Mouse (Mus musculus) macrophage (primary cell): ENCODE data around the gene Fsip1. TPM values are rescaled to one million over a fixed set of nuclear protein-coding genes. Genes with fewer than 3 reads are reported as not detected.

ENCODE experiments used
- H3K27ac ChIP-seq: fragments of 350-480 bp; formaldehyde crosslinking; 2 replicates; pipeline ENCODE4 v1.9.0; 2021
- H3K36me3 ChIP-seq: fragments of 350-480 bp; formaldehyde crosslinking; 2 replicates; pipeline ENCODE4 v1.9.0; 2021; ENCODE audit errors: inconsistent target
- H3K4me3 ChIP-seq: fragments of 350-480 bp; formaldehyde crosslinking; 2 replicates; pipeline ENCODE4 v1.9.0; 2021; ENCODE audit errors: inconsistent target
- H3K79me2 ChIP-seq: fragments of 350-480 bp; formaldehyde crosslinking; 2 replicates; pipeline ENCODE4 v1.9.0; 2021; ENCODE audit errors: inconsistent target
- WGBS: methylation state at CpG from one replicate; pipeline ENCODE4 v1.1.7; 2026; ENCODE audit warnings: inconsistent platforms; ENCODE audit not compliant: missing documents; 5-methylcytosine and 5-hydroxymethylcytosine counted together
- polyA plus RNA-seq: library from polyadenylated mRNA; stranded (reverse); fragments of 250-400 nt; gene quantifications from 3 replicates; pipeline ENCODE4 v1.2.4, GENCODE M21; 2018; ENCODE audit warnings: inconsistent platforms

Fsip1 gene
- polyA plus RNA-seq, 1 experiment from 2014 or later = 0.33 TPM

DNA sequence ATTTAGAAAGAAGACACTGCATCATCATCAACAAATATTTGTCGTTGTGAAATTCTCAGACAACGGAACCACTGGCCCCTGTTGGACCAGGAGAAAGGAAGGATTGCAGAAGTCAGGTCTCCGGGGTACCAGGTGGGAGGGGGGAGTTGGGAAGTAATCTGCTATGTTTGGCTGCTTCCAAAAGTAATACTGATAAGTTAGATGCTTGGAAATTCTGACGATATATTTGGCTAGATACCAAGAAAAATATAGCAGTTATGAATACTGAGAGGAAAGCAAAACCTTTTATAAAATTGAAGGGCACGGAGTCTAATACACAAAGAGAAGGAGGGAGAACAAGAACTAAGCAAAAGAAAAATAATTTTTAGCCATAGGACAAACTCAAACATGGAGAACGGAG lies 117.5 kb downstream of the Fsip1 start:
- Histone ChIP-seq H3K36me3 (no peaks in the 10 kb centered on the region), H3K4me3 (no peak overlapping the region), H3K79me2 (no peaks in the 10 kb centered on the region), H3K27ac (no peak overlapping the region)
- 91% methylated on average over 6 of the region's 6 CpGs for WGBS

- 73% methylated on average over 1 of the region's 2 CpGs for WGBS
- H3K4me3 ChIP-seq = no peak overlapping the region
- no peak overlapping the region for H3K27ac ChIP-seq
- no peaks in the 10 kb centered on the region for H3K79me2 ChIP-seq
- no peaks in the 10 kb centered on the region for H3K36me3 ChIP-seq
Measured at GRCm38 (mm10) chr2:118137776-118138175, 119.0 kb downstream of the Fsip1 start.

DNA sequence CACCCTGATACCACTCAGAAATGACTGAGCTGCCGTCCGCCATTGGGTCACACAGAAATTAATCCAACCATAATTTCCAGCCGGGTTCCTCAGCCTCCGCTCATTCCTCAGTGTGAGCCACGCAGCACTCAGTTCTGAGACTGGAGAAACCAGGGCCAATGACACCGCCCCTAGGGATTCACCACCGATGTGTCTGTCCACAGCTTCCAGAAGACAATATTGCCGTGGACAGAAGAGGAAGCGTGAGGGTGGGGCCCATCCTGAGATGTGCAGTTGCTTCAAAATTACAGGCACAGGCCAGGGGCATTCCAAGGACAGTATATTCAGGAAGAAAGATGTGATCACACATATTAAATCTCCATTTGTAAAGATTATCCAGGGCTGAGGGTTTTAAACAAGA lies 119.7 kb downstream of the Fsip1 start:
- Histone ChIP-seq H3K36me3 (no peaks in the 10 kb centered on the region), H3K4me3 (no peak overlapping the region), H3K79me2 (no peaks in the 10 kb centered on the region), H3K27ac (no peak overlapping the region)
- WGBS = 87% methylated on average over 9 of the region's 9 CpGs

DNA sequence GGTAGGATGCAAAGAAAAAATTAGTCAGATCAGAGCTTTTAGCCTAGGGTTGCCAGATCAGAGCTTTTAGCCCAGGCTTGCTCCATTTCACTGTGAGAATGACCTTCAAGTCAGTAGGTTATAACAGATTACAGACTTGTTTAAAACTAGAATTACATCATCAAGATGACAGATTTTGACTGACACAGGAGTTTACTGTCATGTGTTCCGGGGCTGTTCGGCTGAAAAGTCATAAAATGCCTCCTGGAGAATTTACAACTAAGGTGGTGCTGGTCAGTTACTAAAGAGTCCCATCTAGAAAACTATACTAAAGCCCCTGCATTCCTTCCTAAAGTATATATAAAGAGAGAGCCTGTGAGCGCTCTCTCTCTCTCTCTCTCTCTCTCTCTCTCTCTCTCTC lies 128.5 kb downstream of the Fsip1 start:
- H3K27ac ChIP-seq = no peak overlapping the region
- 46% methylated on average over 2 of the region's 3 CpGs for WGBS
- peaks cover 24% of the 10 kb centered on the region for H3K36me3 ChIP-seq
- no peaks in the 10 kb centered on the region for H3K79me2 ChIP-seq
- H3K4me3 ChIP-seq = no peak overlapping the region

- Histone ChIP-seq H3K27ac (no peak overlapping the region), H3K79me2 (no peaks in the 10 kb centered on the region), H3K4me3 (no peak overlapping the region), H3K36me3 (peaks cover 30% of the 10 kb centered on the region)
- WGBS = 85% methylated on average over 5 of the region's 5 CpGs
Measured at GRCm38 (mm10) chr2:118127516-118128288, 129.1 kb downstream of the Fsip1 start.

GRCm38 (mm10) chr2:118125943-118126470 lies 130.8 kb downstream of the Fsip1 start:
- H3K4me3 ChIP-seq = no peak overlapping the region
- 61% methylated on average over 7 of the region's 7 CpGs for WGBS
- no peak overlapping the region for H3K27ac ChIP-seq
- H3K79me2 ChIP-seq = no peaks in the 10 kb centered on the region
- H3K36me3 ChIP-seq = peaks cover 47% of the 10 kb centered on the region

GRCm38 (mm10) chr2:118125211-118125939 lies 131.4 kb downstream of the Fsip1 start:
- peaks cover 54% of the 10 kb centered on the region for H3K36me3 ChIP-seq
- 95% methylated on average over 11 of the region's 11 CpGs for WGBS

GRCm38 (mm10) chr2:118124437-118124836 lies 132.3 kb downstream of the Fsip1 start:
- H3K27ac ChIP-seq = no peak overlapping the region
- 94% methylated on average over 7 of the region's 7 CpGs for WGBS
- peaks cover 63% of the 10 kb centered on the region for H3K36me3 ChIP-seq
- H3K79me2 ChIP-seq = no peaks in the 10 kb centered on the region
- no peak overlapping the region for H3K4me3 ChIP-seq

More at GRCm38 (mm10) chr2:118125211-118125939, 131.4 kb downstream of the Fsip1 start:
- Histone ChIP-seq H3K27ac (no peak overlapping the region), H3K4me3 (no peak overlapping the region), H3K79me2 (no peaks in the 10 kb centered on the region)

GRCm38 (mm10) chr2:118123743-118124142 lies 133.0 kb downstream of the Fsip1 start:
- WGBS = 95% methylated on average over 9 of the region's 9 CpGs
- no peak overlapping the region for H3K4me3 ChIP-seq
- peaks cover 70% of the 10 kb centered on the region for H3K36me3 ChIP-seq
- H3K79me2 ChIP-seq = no peaks in the 10 kb centered on the region
- H3K27ac ChIP-seq = no peak overlapping the region

- 97% methylated on average over 6 of the region's 6 CpGs for WGBS
- Histone ChIP-seq H3K79me2 (no peaks in the 10 kb centered on the region), H3K4me3 (no peak overlapping the region), H3K36me3 (peaks cover 84% of the 10 kb centered on the region), H3K27ac (no peak overlapping the region)
Measured at GRCm38 (mm10) chr2:118122291-118122690, 134.5 kb downstream of the Fsip1 start.

DNA sequence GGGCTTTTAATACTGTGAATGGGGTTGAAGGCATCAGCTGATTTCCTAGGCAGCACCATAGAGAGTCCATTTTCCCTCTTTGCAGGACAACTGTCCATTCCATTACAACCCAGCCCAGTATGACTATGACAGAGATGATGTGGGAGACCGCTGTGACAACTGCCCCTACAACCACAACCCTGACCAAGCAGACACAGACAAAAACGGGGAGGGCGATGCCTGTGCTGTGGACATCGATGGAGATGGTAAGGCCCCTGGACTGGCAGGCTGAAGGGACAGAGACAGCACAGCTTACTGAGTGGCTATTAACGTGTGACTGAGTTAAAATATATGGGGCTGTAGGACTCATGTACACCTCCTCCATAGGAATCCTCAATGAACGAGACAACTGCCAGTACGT lies 136.0 kb downstream of the Fsip1 start:
- Histone ChIP-seq H3K27ac (no peak overlapping the region), H3K4me3 (no peak overlapping the region), H3K36me3 (peaks cover 99% of the 10 kb centered on the region), H3K79me2 (no peaks in the 10 kb centered on the region)
- whole genome bisulfite sequencing = 92% methylated on average over 7 of the region's 7 CpGs

DNA sequence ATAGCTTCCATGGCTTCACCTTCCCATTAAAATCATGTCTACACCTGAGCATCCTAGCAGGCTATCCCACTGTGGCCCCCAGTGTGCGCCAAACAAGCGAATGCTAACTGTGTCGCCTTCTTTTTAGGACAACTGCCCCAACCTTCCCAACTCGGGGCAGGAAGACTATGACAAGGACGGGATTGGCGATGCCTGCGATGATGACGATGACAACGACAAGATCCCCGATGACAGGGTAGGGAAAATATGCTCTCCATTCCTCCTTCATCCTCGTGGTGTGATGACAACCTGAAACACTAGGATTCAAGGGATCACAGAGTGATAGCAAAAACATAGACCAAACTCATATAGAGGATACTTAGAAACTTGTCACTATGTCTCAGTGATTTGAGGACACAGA lies 136.7 kb downstream of the Fsip1 start:
- peaks cover 98% of the 10 kb centered on the region for H3K36me3 ChIP-seq
- WGBS = 87% methylated on average over 11 of the region's 11 CpGs

GRCm38 (mm10) chr2:118119684-118120083 lies 137.1 kb downstream of the Fsip1 start:
- 93% methylated on average over 8 of the region's 12 CpGs for WGBS
- H3K4me3 ChIP-seq = no peak overlapping the region
- H3K79me2 ChIP-seq = peaks cover 2% of the 10 kb centered on the region; the same call in 1 of the 2 replicates
- peaks cover 98% of the 10 kb centered on the region for H3K36me3 ChIP-seq
- no peak overlapping the region for H3K27ac ChIP-seq

More for the DNA sequence above, 136.7 kb downstream of the Fsip1 start:
- no peak overlapping the region for H3K4me3 ChIP-seq
- no peak overlapping the region for H3K27ac ChIP-seq
- no peaks in the 10 kb centered on the region for H3K79me2 ChIP-seq

DNA sequence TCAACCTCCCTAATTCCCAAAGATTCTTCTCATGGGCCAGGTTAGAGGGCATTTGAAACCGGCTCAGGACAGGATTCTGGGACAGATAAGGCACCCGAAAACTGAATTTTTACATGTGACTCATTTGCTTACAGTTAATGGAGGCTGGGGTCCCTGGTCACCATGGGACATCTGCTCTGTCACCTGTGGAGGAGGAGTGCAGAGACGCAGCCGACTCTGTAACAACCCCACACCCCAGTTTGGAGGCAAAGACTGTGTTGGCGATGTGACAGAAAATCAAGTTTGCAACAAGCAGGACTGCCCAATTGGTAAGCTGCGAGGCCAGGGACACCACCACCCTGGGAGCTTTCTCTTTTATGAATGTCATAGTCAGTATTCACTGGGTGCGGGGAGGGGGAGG lies 138.3 kb downstream of the Fsip1 start:
- peaks cover 13% of the 10 kb centered on the region; the same call in 1 of the 2 replicates for H3K79me2 ChIP-seq
- H3K27ac ChIP-seq = no peak overlapping the region
- WGBS = 88% methylated on average over 7 of the region's 7 CpGs
- H3K4me3 ChIP-seq = no peak overlapping the region
- H3K36me3 ChIP-seq = peaks cover 90% of the 10 kb centered on the region

DNA sequence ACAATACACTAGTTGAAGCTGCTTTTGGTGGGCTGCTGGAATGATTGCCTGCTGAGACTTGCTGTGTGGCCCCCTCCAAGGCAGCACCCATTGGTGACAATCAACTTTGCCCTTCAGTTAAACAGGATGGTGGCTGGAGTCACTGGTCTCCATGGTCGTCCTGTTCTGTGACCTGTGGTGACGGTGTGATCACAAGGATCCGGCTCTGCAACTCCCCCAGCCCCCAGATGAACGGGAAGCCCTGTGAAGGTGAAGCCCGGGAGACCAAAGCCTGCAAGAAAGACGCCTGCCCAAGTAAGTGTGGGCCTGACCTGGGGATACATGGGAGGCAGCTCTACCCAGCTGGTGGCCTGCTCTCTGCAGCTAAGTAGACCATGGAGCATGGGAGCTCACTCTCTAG lies 138.7 kb downstream of the Fsip1 start:
- Histone ChIP-seq H3K27ac (no peak overlapping the region), H3K79me2 (peaks cover 18% of the 10 kb centered on the region; the same call in 1 of the 2 replicates), H3K4me3 (no peak overlapping the region), H3K36me3 (peaks cover 85% of the 10 kb centered on the region)
- WGBS = 92% methylated on average over 6 of the region's 6 CpGs
